Mouse (Mus musculus): ENCODE data around the gene Kcnq1.

The Kcnq1 gene

GRCm38 (mm10) chr7:143359762-143360161 is 253.6 kb downstream of the Kcnq1 start:
- no peak for DNase-seq (ENCODE audit: low read depth in 1 of 2, low spot score in 2 of 2)

DNA sequence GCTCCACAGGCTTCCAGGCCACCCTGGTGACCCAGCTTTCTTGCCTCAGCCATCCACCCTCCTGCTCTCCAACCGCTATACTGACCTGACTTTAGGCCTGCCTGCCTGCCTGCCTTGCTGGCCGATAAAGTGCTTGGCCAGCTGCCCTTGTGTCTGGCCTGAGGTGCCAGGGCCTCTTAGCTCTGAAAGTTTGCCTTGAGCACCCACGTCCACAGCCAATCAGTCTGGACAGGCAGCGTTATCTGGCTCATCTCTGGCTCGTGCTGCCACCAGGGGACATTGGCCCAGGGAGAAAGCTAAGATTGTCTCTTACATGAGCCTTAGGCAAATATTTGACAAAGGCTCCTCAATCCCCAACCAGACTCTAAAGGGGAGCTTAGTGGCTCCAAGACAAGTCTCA is 254.6 kb downstream of the Kcnq1 start:
- DNase-seq (ENCODE audit: low read depth in 1 of 2, low spot score in 2 of 2) = no peak

GRCm38 (mm10) chr7:143364092-143364832 is 258.1 kb downstream of the Kcnq1 start:
- DNase-seq (ENCODE audit: low read depth in 1 of 2, low spot score in 2 of 2) = no peak

- no peak for DNase-seq (ENCODE audit: low read depth in 1 of 2, low spot score in 2 of 2)
Observed at GRCm38 (mm10) chr7:143364969-143365839, 259.0 kb downstream of the Kcnq1 start.

GRCm38 (mm10) chr7:143367366-143368266 is 261.5 kb downstream of the Kcnq1 start:
- DNase-seq (ENCODE audit: low read depth in 1 of 2, low spot score in 2 of 2) = no peak

- DNase-seq (ENCODE audit: low read depth in 1 of 2, low spot score in 2 of 2) = no peak
Observed at GRCm38 (mm10) chr7:143368267-143368643, 262.1 kb downstream of the Kcnq1 start.

GRCm38 (mm10) chr7:143371336-143371735 is 265.2 kb downstream of the Kcnq1 start:
- no peak for DNase-seq (ENCODE audit: low read depth in 1 of 2, low spot score in 2 of 2)

DNA sequence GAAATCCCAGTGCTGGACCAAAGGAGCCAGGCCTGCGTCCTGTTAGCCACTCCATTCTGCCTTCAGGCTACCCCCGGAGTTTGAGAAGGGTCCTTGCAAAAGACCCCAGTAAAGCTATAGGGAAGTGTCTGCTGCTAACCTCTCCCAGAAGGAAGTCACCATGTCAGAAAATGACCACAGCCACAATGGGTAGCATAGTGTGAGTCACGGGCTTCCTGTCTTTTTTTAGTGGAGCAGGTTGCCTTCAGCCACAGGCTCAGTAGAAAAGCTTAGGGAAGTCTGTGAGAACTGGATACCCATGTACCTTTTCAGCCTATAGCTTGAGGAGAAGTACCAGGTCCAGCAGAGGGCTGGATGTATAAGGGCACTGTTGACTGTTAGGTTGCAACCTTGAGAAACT is 267.1 kb downstream of the Kcnq1 start:
- DNase-seq (ENCODE audit: low read depth in 1 of 2, low spot score in 2 of 2) = no peak

DNA sequence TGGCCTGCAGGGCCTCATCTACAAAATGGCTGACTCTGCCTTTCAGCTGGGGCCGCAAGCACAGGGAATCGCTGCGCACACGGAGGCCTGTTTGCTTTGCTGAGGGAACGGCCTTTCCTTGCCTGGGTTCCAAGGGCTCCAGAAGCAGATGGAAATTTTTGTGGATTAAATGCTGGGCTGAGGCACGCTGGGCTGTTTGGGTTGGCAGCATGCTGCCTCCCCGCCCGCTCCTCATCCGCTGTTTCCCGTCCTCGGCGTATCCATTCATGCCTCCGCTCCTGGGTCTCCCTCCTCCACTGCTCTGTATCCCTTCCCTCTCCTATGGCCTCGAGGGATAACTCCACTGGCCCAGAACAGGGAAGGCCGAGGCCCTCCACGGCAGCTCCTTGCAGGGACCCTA is 269.8 kb downstream of the Kcnq1 start:
- no peak for DNase-seq (ENCODE audit: low read depth in 1 of 2, low spot score in 2 of 2)

DNA sequence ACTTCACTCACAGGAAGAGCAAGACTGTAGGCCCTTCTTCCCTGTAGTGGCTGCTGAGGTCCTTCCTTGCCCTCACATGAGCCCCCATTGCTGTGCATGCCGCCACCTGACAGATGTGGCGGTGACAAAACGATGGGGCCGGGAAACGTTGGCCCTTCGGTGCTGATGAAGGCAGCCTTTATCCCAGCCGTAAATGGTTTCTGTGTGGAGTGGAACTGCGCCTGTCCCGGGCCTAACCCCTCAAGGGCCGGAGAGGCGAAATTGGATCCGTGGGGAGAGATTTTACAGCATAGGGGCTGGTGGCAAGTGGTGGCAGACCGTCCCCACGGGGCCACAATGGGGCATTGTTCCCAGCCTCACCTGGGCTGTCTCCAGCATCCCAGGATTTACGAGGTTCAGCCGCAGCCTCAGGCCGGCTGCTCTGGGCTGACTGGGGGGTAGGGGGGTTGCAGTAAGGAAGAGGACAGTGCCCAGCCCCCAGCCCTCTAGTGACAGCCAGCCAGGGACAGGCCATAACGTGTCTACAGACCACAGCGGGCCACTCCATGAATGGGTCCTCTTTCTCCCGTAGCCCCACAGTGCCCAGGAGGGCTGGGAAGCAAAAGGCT is 274.4 kb downstream of the Kcnq1 start:
- no peak for DNase-seq (ENCODE audit: low read depth in 1 of 2, low spot score in 2 of 2)

GRCm38 (mm10) chr7:143386632-143387031 is 280.5 kb downstream of the Kcnq1 start:
- no peak for DNase-seq (ENCODE audit: low read depth in 1 of 2, low spot score in 2 of 2)

- no peak for DNase-seq (ENCODE audit: low read depth in 1 of 2, low spot score in 2 of 2)
Observed at GRCm38 (mm10) chr7:143388783-143389695, 282.9 kb downstream of the Kcnq1 start.

DNA sequence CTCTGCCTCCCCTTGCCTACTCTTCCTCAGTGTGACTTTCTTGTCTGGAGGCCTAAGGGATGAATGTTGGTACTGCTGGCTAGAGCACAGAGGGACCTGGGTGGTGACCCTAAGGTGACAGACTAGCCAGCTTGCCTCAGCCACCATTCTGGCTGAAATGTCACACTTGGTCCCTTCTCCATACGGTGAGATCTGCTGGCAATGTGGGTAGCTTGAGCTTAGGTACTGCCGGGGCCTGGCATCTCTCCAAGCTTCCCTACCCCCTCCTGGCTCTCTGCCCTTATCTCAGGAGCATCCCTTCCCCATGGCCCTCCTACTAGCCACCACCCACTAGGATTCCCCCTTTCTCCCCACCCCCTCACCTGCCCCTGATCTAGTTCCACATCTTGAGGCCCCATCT is 283.7 kb downstream of the Kcnq1 start:
- DNase-seq (ENCODE audit: low read depth in 1 of 2, low spot score in 2 of 2) = no peak

GRCm38 (mm10) chr7:143390277-143390948 is 284.3 kb downstream of the Kcnq1 start:
- no peak for DNase-seq (ENCODE audit: low read depth in 1 of 2, low spot score in 2 of 2)

- no peak for DNase-seq (ENCODE audit: low read depth in 1 of 2, low spot score in 2 of 2)
Observed at GRCm38 (mm10) chr7:143395113-143395563, 289.0 kb downstream of the Kcnq1 start.

DNA sequence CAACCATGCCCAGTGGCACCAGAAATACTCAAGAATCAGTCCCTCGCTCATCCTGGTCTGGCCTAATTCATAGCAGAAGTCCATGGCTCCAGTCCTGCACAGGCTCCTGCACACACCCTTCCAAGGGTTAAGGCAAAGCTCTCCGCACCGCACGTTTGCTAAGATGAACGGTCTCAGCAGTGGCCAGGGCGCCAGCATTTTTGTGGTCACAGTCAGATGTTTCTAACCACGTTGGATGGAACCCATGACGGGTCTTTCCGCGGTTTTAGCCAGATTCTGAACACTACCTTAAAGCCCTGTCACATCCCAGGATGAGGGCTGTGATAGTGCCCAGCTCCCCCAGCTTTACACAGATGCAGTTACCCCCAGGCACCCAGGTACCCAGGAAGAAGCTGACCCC is 293.6 kb downstream of the Kcnq1 start:
- DNase-seq (ENCODE audit: low read depth in 1 of 2, low spot score in 2 of 2) = no peak

DNA sequence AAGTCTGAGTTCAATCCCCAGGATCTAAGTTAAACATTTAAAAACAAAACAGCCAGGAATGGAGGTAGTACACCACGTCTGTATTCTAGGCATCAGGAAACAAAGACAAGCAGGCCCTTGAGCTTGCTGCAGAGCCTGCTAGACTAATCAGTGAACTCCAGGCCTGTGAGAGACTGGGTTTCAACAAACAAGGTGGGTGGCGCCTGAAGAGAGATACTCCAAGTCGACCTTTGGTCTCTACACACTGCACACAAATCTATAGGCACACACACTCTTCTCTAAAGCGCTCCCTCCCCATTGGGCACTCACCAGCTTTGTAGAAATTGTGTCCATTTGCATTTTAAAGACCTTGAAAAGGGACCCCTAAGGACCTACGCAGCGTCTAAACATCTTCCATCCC is 294.4 kb downstream of the Kcnq1 start:
- DNase-seq (ENCODE audit: low read depth in 1 of 2, low spot score in 2 of 2) = no peak

GRCm38 (mm10) chr7:143401429-143402016 is 295.4 kb downstream of the Kcnq1 start:
- no peak for DNase-seq (ENCODE audit: low read depth in 1 of 2, low spot score in 2 of 2)

GRCm38 (mm10) chr7:143404296-143404695 is 298.1 kb downstream of the Kcnq1 start:
- DNase-seq (ENCODE audit: low read depth in 1 of 2, low spot score in 2 of 2) = no peak
